10 mouse cellular contexts compared by ENCODE assay signal in the genomic region with DNA sequence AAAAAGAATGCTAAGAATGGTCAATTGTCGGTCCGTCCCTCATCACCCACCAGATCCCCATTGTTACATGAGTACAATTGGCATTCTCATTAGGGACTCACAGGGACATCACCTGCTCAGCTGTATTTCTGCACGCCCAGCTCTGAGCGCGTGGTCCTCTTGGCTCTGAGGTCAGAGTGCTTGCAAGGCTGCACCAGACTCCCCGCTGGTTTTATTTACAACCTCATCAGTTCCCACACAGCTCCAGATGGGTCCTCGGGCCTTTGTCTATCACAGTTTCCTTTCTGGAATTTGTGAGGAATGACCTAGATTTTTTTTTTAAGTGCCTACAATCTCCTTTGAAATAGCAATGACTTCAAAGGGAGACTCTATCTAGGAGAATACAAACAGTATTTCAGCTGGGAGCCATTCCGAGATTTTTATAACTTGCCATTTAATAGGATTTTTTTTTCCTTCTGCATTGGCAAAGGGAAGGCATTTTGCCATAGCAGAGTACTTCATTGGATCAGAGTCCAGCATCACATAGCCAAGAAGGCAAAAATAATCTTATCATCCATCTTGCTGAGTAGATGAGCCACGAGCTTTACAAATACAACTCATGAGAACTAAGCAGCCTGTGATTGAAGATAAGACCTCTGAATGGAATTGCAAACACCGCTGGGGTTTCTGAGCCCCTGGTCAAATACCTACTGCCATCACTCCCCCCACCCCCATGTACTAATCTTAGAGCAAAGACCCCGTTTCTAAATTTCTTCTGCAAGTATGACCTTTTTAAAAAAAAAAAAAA.
DNase-seq lines count a peak whose midpoint lies in the region; ATAC-seq and TF ChIP-seq lines count a peak whose summit lies in the region.
"Had no signal": no experiment of that assay in that cellular context is flagged by ENCODE, and none has a peak within 500 bp of the region (broad histone marks: within the 10 kb centered on the region; RNA-seq: fewer than 3 reads in every experiment).

No protein-coding gene starts in this region.

- H3K27ac ChIP-seq in heart, embryonic 10.5 days = no peak overlapping the region
- H3K27ac ChIP-seq in kidney, embryonic 14.5 days (ENCODE audit: low read depth, low read length) = no peak overlapping the region
- H3K27ac ChIP-seq in liver, postnatal 0 days (ENCODE audit: low read depth) = no peak overlapping the region
- H3K27ac ChIP-seq: limb, embryonic 12.5 days had no signal

- H3K4me2 ChIP-seq in kidney, embryonic 14.5 days (replicated peaks; ENCODE audit: low read depth, low read length) = no peak overlapping the region
- no peak overlapping the region for H3K4me2 ChIP-seq in liver, postnatal 0 days (ENCODE audit: low read depth, low read length)
- H3K4me2 ChIP-seq: limb, embryonic 12.5 days had no signal

- no peak for TF ChIP-seq CTCF in liver, postnatal 0 days (IDR thresholded peaks at IDR 0.05; ENCODE audit: low read depth)

- DNase-seq in heart, embryonic 10.5 days (ENCODE audit: low spot score) = peak; percentile 66
- no peak for DNase-seq in heart, adult 18-20 months
- DNase-seq in embryo, embryonic 9.5 days (ENCODE audit: extremely low spot score) = peak; percentile 46
- DNase-seq in left cerebral cortex, adult 9 months (ENCODE audit: low spot score in 2 of 2) = peak; percentile 8 to 27
- DNase-seq in right cerebral cortex, adult 2 months (ENCODE audit: low spot score in 2 of 2) = peak; percentile 27 to 38
- no peak for DNase-seq in kidney, postnatal 25 days
- no peak for DNase-seq in liver, postnatal 0 days

- 11% methylated on average over 11 of the region's 11 CpGs for WGBS in heart, embryonic 10.5 days
- 12% methylated on average over 11 of the region's 11 CpGs for WGBS in kidney, embryonic 14.5 days
- WGBS in liver, postnatal 0 days (ENCODE audit: insufficient replicate concordance) = 41% methylated on average over 11 of the region's 11 CpGs

- no peak for TF ChIP-seq EP300 in liver, postnatal 0 days (IDR thresholded peaks at IDR 0.05; ENCODE audit: low read depth)

- H3K36me3 ChIP-seq in heart, embryonic 10.5 days = no peaks in the 10 kb centered on the region
- H3K36me3 ChIP-seq in kidney, embryonic 14.5 days (ENCODE audit: control insufficient read depth, insufficient read depth, low read length) = no peaks in the 10 kb centered on the region
- H3K36me3 ChIP-seq in liver, postnatal 0 days (replicated peaks; ENCODE audit: insufficient read depth, low read length) = no peaks in the 10 kb centered on the region
- H3K36me3 ChIP-seq: limb, embryonic 12.5 days had no signal

- no peaks in the 10 kb centered on the region for H3K9me3 ChIP-seq in heart, embryonic 10.5 days
- H3K9me3 ChIP-seq in kidney, embryonic 14.5 days (ENCODE audit: control insufficient read depth, low read length) = no peaks in the 10 kb centered on the region
- no peaks in the 10 kb centered on the region for H3K9me3 ChIP-seq in liver, postnatal 0 days (ENCODE audit: low read length)
- H3K9me3 ChIP-seq: limb, embryonic 12.5 days had no signal

- H3K4me1 ChIP-seq in heart, embryonic 10.5 days = peaks cover 7% of the 10 kb centered on the region; the same call in 1 of the 2 replicates
- H3K4me1 ChIP-seq in kidney, embryonic 14.5 days (ENCODE audit: control insufficient read depth, insufficient read depth, low read length) = no peaks in the 10 kb centered on the region
- H3K4me1 ChIP-seq in liver, postnatal 0 days (ENCODE audit: insufficient read depth) = no peaks in the 10 kb centered on the region

- no peaks in the 10 kb centered on the region for H3K27me3 ChIP-seq in heart, embryonic 10.5 days (ENCODE audit: insufficient read depth, poor library complexity, severe bottlenecking)
- no peaks in the 10 kb centered on the region for H3K27me3 ChIP-seq in kidney, embryonic 14.5 days (ENCODE audit: control insufficient read depth, insufficient read depth, low read length)
- no peaks in the 10 kb centered on the region for H3K27me3 ChIP-seq in liver, postnatal 0 days (ENCODE audit: insufficient read depth, low read length)
- H3K27me3 ChIP-seq: CH12.LX; limb, embryonic 12.5 days had no signal

- no peak for ATAC-seq in kidney, embryonic 14.5 days (ENCODE audit: low FRiP score, low TSS enrichment)
- ATAC-seq in liver, postnatal 0 days = no peak

- H3K4me3 ChIP-seq in heart, embryonic 10.5 days = no peak overlapping the region
- H3K4me3 ChIP-seq in kidney, embryonic 14.5 days (ENCODE audit: low read length) = no peak overlapping the region
- H3K4me3 ChIP-seq in liver, postnatal 0 days (ENCODE audit: low read depth, low read length) = no peak overlapping the region
- H3K4me3 ChIP-seq: limb, embryonic 12.5 days had no signal

- H3K9ac ChIP-seq in kidney, embryonic 14.5 days (ENCODE audit: low read depth, low read length) = no peak overlapping the region
- H3K9ac ChIP-seq in liver, postnatal 0 days (replicated peaks) = no peak overlapping the region
- H3K9ac ChIP-seq: limb, embryonic 12.5 days had no signal

Comparison
In these comparisons a context has a peak if more than half of its experiments do, and no peak if none do; other contexts are left out.
1. DNase-seq: peak in heart, embryonic 10.5 days (single experiment), embryo, embryonic 9.5 days (single experiment), left cerebral cortex, adult 9 months (2 of 2) and right cerebral cortex, adult 2 months (2 of 2); none in heart, adult 18-20 months (0 of 2), kidney, postnatal 25 days (0 of 2) and liver, postnatal 0 days (single experiment).